Mouse (Mus musculus) embryonic facial prominence, embryonic 13.5 days (tissue): ENCODE data around the gene Pitpnm3. TPM values are rescaled to one million over a fixed set of nuclear protein-coding genes. Genes with fewer than 3 reads are reported as not detected.

Experiments
- ATAC-seq: fragments of 200-750 bp; cut with Nextera tagmentation; 2 replicates; pipeline ENCODE4 v1.8.0; 2017; ENCODE audit warnings: low read depth; ENCODE audit not compliant: insufficient number of reproducible peaks, insufficient read depth, low FRiP score, low TSS enrichment
- H3K27ac ChIP-seq: fragments of 300-500 bp; sonication (generic); 2 replicates; pipeline ENCODE4 v1.5.1; 2015; ENCODE audit warnings: moderate library complexity, mild to moderate bottlenecking, inconsistent platforms
- H3K27me3 ChIP-seq: fragments of 300-500 bp; sonication (generic); 2 replicates; pipeline ENCODE4 v1.6.1; 2015; ENCODE audit warnings: mild to moderate bottlenecking, inconsistent platforms
- H3K36me3 ChIP-seq: fragments of 300-500 bp; sonication (generic); 2 replicates; pipeline ENCODE4 v1.6.1; 2015; ENCODE audit warnings: mild to moderate bottlenecking, inconsistent platforms
- H3K4me1 ChIP-seq: fragments of 300-500 bp; sonication (generic); 2 replicates; pipeline ENCODE4 v1.6.1; 2015; ENCODE audit warnings: inconsistent platforms
- H3K4me2 ChIP-seq: fragments of 300-500 bp; sonication (generic); 2 replicates; pipeline ENCODE4 v1.6.1; 2015; ENCODE audit warnings: moderate library complexity, mild to moderate bottlenecking, inconsistent platforms
- H3K4me3 ChIP-seq: fragments of 300-500 bp; sonication (generic); 2 replicates; pipeline ENCODE4 v1.5.1; 2015; ENCODE audit warnings: mild to moderate bottlenecking, inconsistent platforms
- H3K9ac ChIP-seq: fragments of 300-500 bp; sonication (generic); 2 replicates; pipeline ENCODE4 v1.6.1; 2015; ENCODE audit warnings: mild to moderate bottlenecking, inconsistent platforms
- H3K9me3 ChIP-seq: fragments of 300-500 bp; sonication (generic); 2 replicates; pipeline ENCODE4 v1.6.1; 2016; ENCODE audit warnings: inconsistent platforms
- WGBS: fragments of 180-500 bp; shearing (Covaris S2); methylation state at CpG from one replicate; pipeline ENCODE4 v1.1.7; 2015; ENCODE audit warnings: mixed read lengths; 5-methylcytosine and 5-hydroxymethylcytosine counted together
- polyA plus RNA-seq: library from polyadenylated mRNA; unstranded; fragments of >200 nt; fragmentation: Nextera tagmentation; extraction: Ambion mirVana; gene quantifications from 2 replicates; pipeline ENCODE4 v1.2.1, GENCODE M21; 2015

Gene Pitpnm3
- polyA plus RNA-seq, 1 experiment from 2014 or later = 0.62 TPM

GRCm38 (mm10) chr11:72029143-72029542 is 106.4 kb downstream of the Pitpnm3 start:
- Histone ChIP-seq H3K4me1 (peaks cover 6% of the 10 kb centered on the region; the same call in 1 of the 2 replicates), H3K4me2 (0 out of 2 replicates have a peak overlapping the region, but pooled peaks have one; percentile 16), H3K9ac (0 out of 2 replicates have a peak overlapping the region, but pooled peaks have one; percentile 27), H3K36me3 (no peaks in the 10 kb centered on the region), H3K4me3 (no peak overlapping the region), H3K27ac (no peak overlapping the region), H3K27me3 (peaks cover 16% of the 10 kb centered on the region), H3K9me3 (no peaks in the 10 kb centered on the region)
- ATAC-seq = no peak
- 15% methylated on average over 23 of the region's 23 CpGs for WGBS

GRCm38 (mm10) chr11:72027836-72028235 is 107.7 kb downstream of the Pitpnm3 start:
- no peak overlapping the region for H3K9ac ChIP-seq
- peaks cover 16% of the 10 kb centered on the region for H3K27me3 ChIP-seq
- H3K27ac ChIP-seq = no peak overlapping the region
- no peaks in the 10 kb centered on the region for H3K36me3 ChIP-seq
- no peak for ATAC-seq
- H3K4me3 ChIP-seq = no peak overlapping the region
- 62% methylated on average over 9 of the region's 9 CpGs for WGBS
- H3K9me3 ChIP-seq = no peaks in the 10 kb centered on the region
- H3K4me1 ChIP-seq = peaks cover 13% of the 10 kb centered on the region
- no peak overlapping the region for H3K4me2 ChIP-seq

DNA sequence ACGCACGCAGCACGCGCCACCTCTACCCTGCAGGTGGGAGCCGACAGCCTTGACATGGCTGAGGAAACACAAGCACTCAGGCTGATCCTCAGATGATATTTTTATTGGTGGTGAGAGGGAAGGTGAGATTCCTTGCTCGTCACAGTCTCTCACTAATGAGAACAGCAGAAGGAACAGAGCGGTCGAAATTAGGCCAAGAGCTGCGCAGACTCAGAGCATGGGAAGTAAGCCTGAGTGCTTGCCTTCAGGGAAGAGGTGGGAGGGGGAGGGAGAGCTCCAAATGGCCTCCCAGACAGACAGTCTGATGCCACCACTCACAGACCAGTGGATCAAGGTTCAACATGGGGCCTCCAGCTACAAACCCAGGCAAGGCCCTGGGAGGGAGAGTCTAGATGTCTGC is 109.1 kb downstream of the Pitpnm3 start:
- WGBS = 82% methylated on average over 9 of the region's 9 CpGs
- no peaks in the 10 kb centered on the region for H3K9me3 ChIP-seq

GRCm38 (mm10) chr11:72025843-72026242 is 109.7 kb downstream of the Pitpnm3 start:
- no peak overlapping the region for H3K4me3 ChIP-seq
- H3K4me1 ChIP-seq = peaks cover 15% of the 10 kb centered on the region
- no peak overlapping the region for H3K27ac ChIP-seq
- H3K27me3 ChIP-seq = peaks cover 16% of the 10 kb centered on the region
- no peak overlapping the region for H3K4me2 ChIP-seq
- no peak overlapping the region for H3K9ac ChIP-seq
- H3K36me3 ChIP-seq = no peaks in the 10 kb centered on the region
- H3K9me3 ChIP-seq = no peaks in the 10 kb centered on the region
- 44% methylated on average over 5 of the region's 5 CpGs for WGBS
- ATAC-seq = no peak

More for the DNA sequence above, 109.1 kb downstream of the Pitpnm3 start:
- no peaks in the 10 kb centered on the region for H3K36me3 ChIP-seq
- H3K27me3 ChIP-seq = peaks cover 16% of the 10 kb centered on the region
- H3K27ac ChIP-seq = no peak overlapping the region
- no peak overlapping the region for H3K9ac ChIP-seq
- ATAC-seq = no peak
- H3K4me1 ChIP-seq = peaks cover 15% of the 10 kb centered on the region
- H3K4me3 ChIP-seq = no peak overlapping the region
- H3K4me2 ChIP-seq = no peak overlapping the region

DNA sequence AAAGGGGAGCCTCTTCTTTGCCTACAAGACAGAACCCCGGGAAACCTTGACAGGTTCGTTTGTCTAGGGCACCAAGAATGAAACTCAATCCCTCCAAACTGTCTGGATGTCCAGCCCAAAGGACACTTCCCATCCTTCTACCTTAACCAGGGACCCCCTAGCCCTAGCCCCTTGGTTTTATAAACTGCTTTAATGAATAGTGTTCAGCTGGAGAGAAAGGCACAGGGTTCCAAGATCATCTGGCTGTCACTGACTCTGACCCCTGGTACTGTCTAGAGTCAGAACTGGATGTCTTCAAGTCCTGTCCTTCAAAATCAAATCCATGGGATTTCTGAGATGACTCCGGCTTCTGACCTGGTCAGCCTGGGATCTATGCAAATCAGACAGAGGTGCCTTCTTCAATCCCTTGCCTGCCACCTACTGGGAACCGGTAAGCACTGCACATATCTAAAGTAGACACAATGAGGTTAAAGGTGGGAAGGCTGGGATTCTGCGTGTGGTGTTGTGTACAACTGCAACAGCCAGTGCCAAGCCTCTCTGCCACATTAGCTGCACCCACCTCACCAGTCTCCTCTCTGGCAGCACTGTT is 111.3 kb downstream of the Pitpnm3 start:
- Histone ChIP-seq H3K4me3 (no peak overlapping the region), H3K36me3 (no peaks in the 10 kb centered on the region), H3K9me3 (no peaks in the 10 kb centered on the region), H3K27ac (no peak overlapping the region), H3K9ac (no peak overlapping the region), H3K4me2 (no peak overlapping the region), H3K27me3 (peaks cover 5% of the 10 kb centered on the region), H3K4me1 (peaks cover 14% of the 10 kb centered on the region)
- WGBS = 25% methylated on average over 5 of the region's 5 CpGs
- ATAC-seq = no peak

- no peaks in the 10 kb centered on the region; the same call in 1 of the 2 replicates for H3K27me3 ChIP-seq
- H3K9ac ChIP-seq = no peak overlapping the region
- peaks cover 9% of the 10 kb centered on the region for H3K4me1 ChIP-seq
- no peak overlapping the region for H3K4me2 ChIP-seq
- no peak overlapping the region for H3K27ac ChIP-seq
- no peaks in the 10 kb centered on the region for H3K9me3 ChIP-seq
- no peak for ATAC-seq
- no peaks in the 10 kb centered on the region for H3K36me3 ChIP-seq
- H3K4me3 ChIP-seq = no peak overlapping the region
- 33% methylated on average over 10 of the region's 10 CpGs for WGBS
Measured at GRCm38 (mm10) chr11:72023581-72023980, 112.0 kb downstream of the Pitpnm3 start.

GRCm38 (mm10) chr11:72022827-72023226 is 112.8 kb downstream of the Pitpnm3 start:
- Histone ChIP-seq H3K36me3 (no peaks in the 10 kb centered on the region), H3K4me1 (peaks cover 9% of the 10 kb centered on the region), H3K4me2 (no peak overlapping the region), H3K27ac (no peak overlapping the region), H3K9me3 (no peaks in the 10 kb centered on the region), H3K27me3 (no peaks in the 10 kb centered on the region; the same call in 1 of the 2 replicates), H3K9ac (no peak overlapping the region), H3K4me3 (no peak overlapping the region)
- no peak for ATAC-seq
- 56% methylated on average over 6 of the region's 6 CpGs for WGBS

DNA sequence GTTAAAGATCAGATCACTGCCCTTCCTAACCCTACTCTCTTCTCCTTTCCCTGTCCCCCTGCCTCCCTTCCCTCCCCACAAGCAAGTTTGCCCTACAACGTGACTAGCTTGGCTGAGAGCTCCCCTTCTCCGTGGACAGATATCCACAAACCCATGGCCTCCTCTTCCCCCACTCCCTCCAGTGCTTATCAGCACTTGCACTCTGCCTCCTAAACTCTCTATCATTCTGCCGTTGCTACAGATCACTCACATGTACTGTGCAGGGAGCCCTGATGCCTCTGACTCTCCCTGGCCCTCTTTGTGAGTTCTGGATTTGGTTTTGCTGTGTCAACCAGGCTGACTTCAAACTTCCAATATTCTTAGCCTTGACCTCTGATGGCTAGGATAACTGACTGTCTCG is 114.6 kb downstream of the Pitpnm3 start:
- no peaks in the 10 kb centered on the region for H3K27me3 ChIP-seq
- ATAC-seq = no peak
- H3K36me3 ChIP-seq = no peaks in the 10 kb centered on the region
- 82% methylated on average over 4 of the region's 4 CpGs for WGBS
- no peak overlapping the region for H3K4me2 ChIP-seq
- H3K4me1 ChIP-seq = peaks cover 9% of the 10 kb centered on the region
- H3K9ac ChIP-seq = no peak overlapping the region
- H3K4me3 ChIP-seq = no peak overlapping the region
- H3K9me3 ChIP-seq = no peaks in the 10 kb centered on the region
- H3K27ac ChIP-seq = no peak overlapping the region

GRCm38 (mm10) chr11:72017253-72017601 is 118.4 kb downstream of the Pitpnm3 start:
- no peak for ATAC-seq
- H3K36me3 ChIP-seq = no peaks in the 10 kb centered on the region
- 61% methylated on average over 9 of the region's 9 CpGs for WGBS
- H3K4me3 ChIP-seq = no peak overlapping the region
- H3K4me1 ChIP-seq = peaks cover 8% of the 10 kb centered on the region; the same call in 1 of the 2 replicates
- H3K4me2 ChIP-seq = no peak overlapping the region
- no peaks in the 10 kb centered on the region for H3K27me3 ChIP-seq
- H3K9me3 ChIP-seq = no peaks in the 10 kb centered on the region
- no peak overlapping the region for H3K27ac ChIP-seq
- no peak overlapping the region for H3K9ac ChIP-seq

DNA sequence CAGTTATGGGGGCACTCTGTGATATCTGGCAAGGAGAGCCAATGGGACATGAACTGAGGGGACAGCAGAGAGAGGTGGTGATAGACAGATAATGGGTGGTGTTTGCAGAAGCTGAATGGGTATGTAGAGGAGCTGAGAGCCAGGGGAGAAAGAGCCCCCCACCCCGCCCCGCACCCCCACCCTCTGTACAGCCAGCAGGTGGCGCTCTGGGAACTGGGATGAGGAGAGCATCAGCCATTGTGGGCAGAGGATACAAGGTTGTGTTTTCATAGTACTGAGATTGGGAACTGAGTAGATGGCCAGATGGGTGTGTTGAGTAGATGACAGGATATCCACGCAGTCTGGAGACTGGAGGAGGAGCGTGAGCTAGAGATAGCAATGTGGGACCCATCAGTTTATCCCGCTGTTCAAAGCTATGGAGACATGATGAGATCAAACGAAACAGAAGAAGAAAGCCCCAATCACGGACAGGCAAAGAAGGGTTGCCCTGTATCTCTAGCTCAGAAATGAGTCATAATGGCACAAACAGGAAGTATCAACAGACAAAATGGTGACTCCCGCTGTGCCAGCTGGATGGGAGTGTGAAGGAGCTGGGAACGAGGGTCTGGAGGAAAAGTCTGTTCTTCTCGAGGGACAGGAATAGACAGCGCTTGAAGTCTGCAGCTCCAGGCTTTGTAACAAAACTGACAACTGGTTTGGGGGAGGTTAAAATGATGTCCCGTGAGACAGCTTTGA is 118.9 kb downstream of the Pitpnm3 start:
- no peak for ATAC-seq

DNA sequence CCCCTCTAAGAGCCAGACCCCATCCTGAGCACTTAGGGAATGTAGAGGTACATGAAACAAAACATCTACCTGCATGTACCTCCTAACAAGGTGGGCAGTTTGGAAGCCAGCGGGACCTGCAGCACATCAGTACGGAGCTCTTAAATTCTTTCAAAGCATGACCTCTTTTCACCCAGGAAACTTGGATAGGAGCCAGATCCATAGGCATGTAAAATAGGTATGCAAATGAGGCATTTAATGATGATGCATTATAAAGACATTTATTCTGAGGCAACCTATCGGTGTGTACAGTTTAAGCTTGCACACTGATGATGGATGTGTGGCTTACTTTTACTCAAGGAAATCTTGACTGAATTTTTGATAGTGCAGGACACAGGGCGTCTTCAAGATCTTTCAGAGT is 120.9 kb downstream of the Pitpnm3 start:
- Histone ChIP-seq H3K27ac (no peak overlapping the region), H3K36me3 (no peaks in the 10 kb centered on the region), H3K9ac (no peak overlapping the region), H3K4me3 (no peak overlapping the region), H3K27me3 (no peaks in the 10 kb centered on the region), H3K4me2 (no peak overlapping the region), H3K4me1 (peaks cover 27% of the 10 kb centered on the region), H3K9me3 (no peaks in the 10 kb centered on the region)
- WGBS = 76% methylated on average over 4 of the region's 4 CpGs
- ATAC-seq = no peak

More for the DNA sequence above, 118.9 kb downstream of the Pitpnm3 start:
- H3K9ac ChIP-seq = no peak overlapping the region
- H3K9me3 ChIP-seq = no peaks in the 10 kb centered on the region
- no peak overlapping the region for H3K4me2 ChIP-seq
- peaks cover 11% of the 10 kb centered on the region for H3K4me1 ChIP-seq
- no peaks in the 10 kb centered on the region for H3K36me3 ChIP-seq
- WGBS = 80% methylated on average over 13 of the region's 13 CpGs
- H3K27ac ChIP-seq = no peak overlapping the region
- H3K27me3 ChIP-seq = no peaks in the 10 kb centered on the region
- H3K4me3 ChIP-seq = no peak overlapping the region

DNA sequence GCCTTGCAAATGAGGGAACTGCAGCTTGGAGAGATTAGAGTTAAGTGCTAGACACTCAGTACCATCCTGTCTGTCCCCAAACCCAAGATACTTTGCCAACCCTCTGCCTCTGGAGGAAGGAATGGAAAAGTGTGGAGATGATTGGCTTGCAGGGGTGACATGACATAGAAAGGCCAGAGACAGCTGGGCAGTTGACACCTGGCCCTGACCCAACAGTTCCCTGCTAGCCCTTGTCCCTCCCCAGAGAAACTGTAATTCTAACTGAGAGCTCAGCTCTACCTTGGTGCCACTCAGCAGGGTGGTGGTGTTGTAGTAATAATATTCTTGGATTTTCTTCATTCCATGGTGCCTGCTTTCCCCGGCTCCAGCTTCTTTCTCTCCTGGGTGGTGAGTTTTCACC is 123.6 kb downstream of the Pitpnm3 start:
- peaks cover 27% of the 10 kb centered on the region for H3K4me1 ChIP-seq
- H3K36me3 ChIP-seq = no peaks in the 10 kb centered on the region
- WGBS = 64% methylated on average over 1 of the region's 1 CpGs
- H3K9me3 ChIP-seq = no peaks in the 10 kb centered on the region
- no peak overlapping the region for H3K4me3 ChIP-seq
- no peak overlapping the region for H3K9ac ChIP-seq
- no peak overlapping the region for H3K4me2 ChIP-seq
- H3K27ac ChIP-seq = peak overlapping the region; percentile 8; the same call in 1 of the 2 replicates
- no peaks in the 10 kb centered on the region for H3K27me3 ChIP-seq
- ATAC-seq = no peak
